Mouse (Mus musculus) heart, adult 2 months (tissue): ENCODE measurements around the gene Myo9a.

Source experiments
- CTCF ChIP-seq: fragments of 200-600 bp; IDR thresholded peaks from 2 replicates; pipeline ENCODE4 v1.8.1; 2022; ENCODE audit warnings: antibody characterized with exemption, mild to moderate bottlenecking, moderate library complexity
- EP300 ChIP-seq: fragments of 200-500 bp; IDR thresholded peaks from 2 replicates; pipeline ENCODE4 v1.6.1; 2011; ENCODE audit warnings: low read depth, low read length, control low read depth; ENCODE audit not compliant: insufficient read depth
- POLR2A ChIP-seq: fragments of 200-500 bp; IDR thresholded peaks from 2 replicates; pipeline ENCODE4 v1.6.1; 2011; ENCODE audit warnings: mild to moderate bottlenecking, low read depth, low read length, control low read depth; ENCODE audit not compliant: insufficient read depth

GRCm38 (mm10) chr9:59971263-59971662, 220.6 kb downstream of the Myo9a start:
- no peak for TF ChIP-seq CTCF
- no peak for TF ChIP-seq POLR2A
- no peak for TF ChIP-seq EP300
